Mouse (Mus musculus) heart, embryonic 11.5 days (tissue): ENCODE results near the gene Cdk18. TPM values are rescaled to one million over a fixed set of nuclear protein-coding genes. Genes with fewer than 3 reads are reported as not detected.
A peak's percentile ranks its signal among the peaks of the same experiment; 100 is the strongest.

Source experiments
- ATAC-seq: fragments of 200-750 bp; cut with Nextera tagmentation; replicated peaks from 2 replicates; pipeline ENCODE4 v1.8.0; 2017; ENCODE audit warnings: moderate library complexity; ENCODE audit not compliant: insufficient number of reproducible peaks, low FRiP score, low TSS enrichment
- H3K27ac ChIP-seq: fragments of 300-500 bp; sonication (generic); 2 replicates; pipeline ENCODE4 v1.5.1; 2014; ENCODE audit warnings: mild to moderate bottlenecking, low read depth, low read length
- H3K27me3 ChIP-seq: fragments of 300-500 bp; sonication (generic); 2 replicates; pipeline ENCODE4 v1.6.1; 2014; ENCODE audit warnings: mild to moderate bottlenecking, low read length, mixed read lengths; ENCODE audit not compliant: control insufficient read depth, insufficient read depth
- H3K36me3 ChIP-seq: fragments of 300-500 bp; sonication (generic); 2 replicates; pipeline ENCODE4 v1.6.1; 2014; ENCODE audit warnings: mild to moderate bottlenecking, low read length, moderate library complexity, mixed read lengths; ENCODE audit not compliant: control insufficient read depth, insufficient read depth
- H3K4me1 ChIP-seq: fragments of 300-500 bp; sonication (generic); 2 replicates; pipeline ENCODE4 v1.6.1; 2014; ENCODE audit warnings: low read length; ENCODE audit not compliant: control insufficient read depth, insufficient read depth
- H3K4me2 ChIP-seq: fragments of 300-500 bp; sonication (generic); 2 replicates; pipeline ENCODE4 v1.6.1; 2014; ENCODE audit warnings: mild to moderate bottlenecking, moderate library complexity
- H3K4me3 ChIP-seq: fragments of 300-500 bp; sonication (generic); 2 replicates; pipeline ENCODE4 v1.5.1; 2014; ENCODE audit warnings: low read depth, low read length
- H3K9ac ChIP-seq: fragments of 300-500 bp; sonication (generic); 2 replicates; pipeline ENCODE4 v1.6.1; 2014; ENCODE audit warnings: mild to moderate bottlenecking, low read depth, low read length, moderate library complexity
- H3K9me3 ChIP-seq: fragments of 300-500 bp; sonication (generic); replicated peaks from 2 replicates; pipeline ENCODE4 v1.6.1; 2016; ENCODE audit warnings: low read length; ENCODE audit not compliant: control insufficient read depth
- WGBS: fragments of 180-500 bp; shearing (Covaris S2); extraction: QIAGEN DNeasy Blood & Tissue Kit; methylation state at CpG from one replicate; pipeline ENCODE4 v1.1.7; 2014; ENCODE audit not compliant: insufficient replicate concordance; 5-methylcytosine and 5-hydroxymethylcytosine counted together
- polyA plus RNA-seq: library from polyadenylated mRNA; unstranded; fragments of >200 nt; fragmentation: Nextera tagmentation; extraction: Ambion mirVana; gene quantifications from 2 replicates; pipeline ENCODE4 v1.2.1, GENCODE M21; 2014

Gene Cdk18
- polyA plus RNA-seq, 1 experiment from 2014 or later, result 4.4 TPM

DNA sequence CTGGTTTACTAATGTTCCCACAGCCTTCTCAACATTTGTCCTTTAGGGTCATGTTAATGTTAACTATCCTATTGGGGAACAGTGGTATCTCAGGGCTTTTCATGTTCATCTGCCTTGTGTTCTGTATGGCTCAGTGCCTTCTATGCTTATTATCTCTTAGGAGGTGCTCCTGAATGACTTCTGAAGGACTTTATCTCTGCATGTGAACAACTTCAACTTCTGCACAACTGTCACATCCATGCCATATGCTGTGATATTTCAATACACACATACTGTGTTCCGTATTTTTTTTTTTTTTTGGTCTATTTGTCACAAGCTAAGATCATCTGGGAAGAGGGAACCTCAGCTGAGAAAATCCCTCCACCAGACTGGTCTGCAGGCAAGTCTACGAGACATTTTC is 61.1 kb downstream of the Cdk18 start:
- Histone ChIP-seq H3K4me1 (no peaks in the 10 kb centered on the region), H3K9me3 (no peaks in the 10 kb centered on the region), H3K4me2 (no peak overlapping the region), H3K9ac (no peak overlapping the region), H3K36me3 (no peaks in the 10 kb centered on the region), H3K27ac (no peak overlapping the region), H3K4me3 (no peak overlapping the region), H3K27me3 (no peaks in the 10 kb centered on the region)
- no peak for ATAC-seq
- WGBS, result 77% methylated on average over 2 of the region's 2 CpGs

DNA sequence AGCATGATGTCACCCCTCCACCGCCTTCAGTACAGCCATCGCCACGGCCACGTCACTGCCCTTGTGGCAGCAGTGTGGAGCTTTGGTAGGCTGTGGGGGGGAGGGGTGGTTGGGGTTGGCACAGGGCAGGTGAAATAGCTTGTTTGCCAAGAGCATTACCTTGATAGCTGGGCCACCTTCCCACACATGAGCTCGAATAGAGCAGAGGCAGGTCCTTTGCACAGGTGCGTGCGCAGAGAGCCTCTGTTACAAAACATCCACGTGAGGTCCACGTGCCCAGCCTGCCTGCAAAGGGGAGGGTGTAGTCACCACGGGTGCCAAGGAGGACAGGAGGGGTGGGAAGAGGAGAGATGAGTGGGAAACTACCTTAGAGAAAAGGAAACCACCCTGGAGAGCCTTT is 63.9 kb downstream of the Cdk18 start:
- Histone ChIP-seq H3K4me2 (no peak overlapping the region), H3K27ac (no peak overlapping the region), H3K9me3 (no peaks in the 10 kb centered on the region), H3K9ac (no peak overlapping the region), H3K4me3 (no peak overlapping the region), H3K27me3 (peaks cover 3% of the 10 kb centered on the region; the same call in 1 of the 2 replicates), H3K36me3 (no peaks in the 10 kb centered on the region), H3K4me1 (no peaks in the 10 kb centered on the region)
- ATAC-seq, result no peak
- 84% methylated on average over 10 of the region's 10 CpGs for WGBS

DNA sequence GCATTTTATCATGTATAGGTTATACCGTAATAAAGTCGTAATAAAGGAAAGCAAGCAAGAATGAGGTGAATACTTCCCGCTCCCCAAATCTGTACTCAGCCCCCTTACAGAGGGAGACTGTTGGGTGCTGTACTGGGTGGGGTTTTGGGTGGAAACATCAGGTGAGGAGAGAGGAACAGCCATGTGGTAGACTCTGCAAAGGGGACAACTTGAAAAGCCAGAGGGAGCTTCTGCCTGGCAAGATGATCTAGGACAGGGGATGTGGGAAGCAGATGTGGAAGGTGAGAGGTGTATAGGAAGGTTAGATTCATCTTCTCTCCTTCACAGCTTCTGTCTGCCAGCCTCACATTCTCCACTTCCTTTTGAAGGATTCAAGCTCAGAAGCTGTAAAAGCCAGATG is 68.8 kb downstream of the Cdk18 start:
- no peak for ATAC-seq
- H3K36me3 ChIP-seq, result no peaks in the 10 kb centered on the region
- no peaks in the 10 kb centered on the region for H3K9me3 ChIP-seq
- H3K27me3 ChIP-seq, result peaks cover 42% of the 10 kb centered on the region
- no peak overlapping the region for H3K4me2 ChIP-seq
- H3K4me1 ChIP-seq, result peaks cover 8% of the 10 kb centered on the region
- H3K9ac ChIP-seq, result no peak overlapping the region
- H3K27ac ChIP-seq, result no peak overlapping the region
- H3K4me3 ChIP-seq, result no peak overlapping the region
- WGBS, result 81% methylated on average over 3 of the region's 3 CpGs

DNA sequence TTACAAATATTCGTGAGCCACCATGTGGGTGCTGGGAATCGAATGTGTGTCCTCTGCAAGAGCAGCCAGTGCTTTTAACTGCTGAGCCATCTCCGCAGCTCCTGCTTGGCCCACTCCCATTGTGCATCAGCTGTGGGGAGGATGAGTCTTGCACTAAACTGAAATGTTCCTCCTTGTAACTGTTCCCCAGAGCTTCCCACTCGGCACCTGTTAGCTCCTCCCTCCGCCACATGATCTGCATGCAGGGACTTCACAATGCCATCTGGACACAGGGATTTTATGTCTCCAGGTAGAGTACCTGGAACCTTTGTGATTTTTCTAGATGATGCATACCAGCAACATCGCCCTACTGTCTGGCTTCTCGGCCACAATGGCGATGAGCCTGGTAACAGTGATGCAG is 70.0 kb downstream of the Cdk18 start:
- Histone ChIP-seq H3K9me3 (no peaks in the 10 kb centered on the region), H3K27ac (no peak overlapping the region), H3K4me2 (no peak overlapping the region), H3K36me3 (no peaks in the 10 kb centered on the region), H3K4me3 (no peak overlapping the region), H3K27me3 (peaks cover 52% of the 10 kb centered on the region), H3K9ac (no peak overlapping the region), H3K4me1 (peaks cover 8% of the 10 kb centered on the region)
- WGBS, result 82% methylated on average over 8 of the region's 8 CpGs
- no peak for ATAC-seq

DNA sequence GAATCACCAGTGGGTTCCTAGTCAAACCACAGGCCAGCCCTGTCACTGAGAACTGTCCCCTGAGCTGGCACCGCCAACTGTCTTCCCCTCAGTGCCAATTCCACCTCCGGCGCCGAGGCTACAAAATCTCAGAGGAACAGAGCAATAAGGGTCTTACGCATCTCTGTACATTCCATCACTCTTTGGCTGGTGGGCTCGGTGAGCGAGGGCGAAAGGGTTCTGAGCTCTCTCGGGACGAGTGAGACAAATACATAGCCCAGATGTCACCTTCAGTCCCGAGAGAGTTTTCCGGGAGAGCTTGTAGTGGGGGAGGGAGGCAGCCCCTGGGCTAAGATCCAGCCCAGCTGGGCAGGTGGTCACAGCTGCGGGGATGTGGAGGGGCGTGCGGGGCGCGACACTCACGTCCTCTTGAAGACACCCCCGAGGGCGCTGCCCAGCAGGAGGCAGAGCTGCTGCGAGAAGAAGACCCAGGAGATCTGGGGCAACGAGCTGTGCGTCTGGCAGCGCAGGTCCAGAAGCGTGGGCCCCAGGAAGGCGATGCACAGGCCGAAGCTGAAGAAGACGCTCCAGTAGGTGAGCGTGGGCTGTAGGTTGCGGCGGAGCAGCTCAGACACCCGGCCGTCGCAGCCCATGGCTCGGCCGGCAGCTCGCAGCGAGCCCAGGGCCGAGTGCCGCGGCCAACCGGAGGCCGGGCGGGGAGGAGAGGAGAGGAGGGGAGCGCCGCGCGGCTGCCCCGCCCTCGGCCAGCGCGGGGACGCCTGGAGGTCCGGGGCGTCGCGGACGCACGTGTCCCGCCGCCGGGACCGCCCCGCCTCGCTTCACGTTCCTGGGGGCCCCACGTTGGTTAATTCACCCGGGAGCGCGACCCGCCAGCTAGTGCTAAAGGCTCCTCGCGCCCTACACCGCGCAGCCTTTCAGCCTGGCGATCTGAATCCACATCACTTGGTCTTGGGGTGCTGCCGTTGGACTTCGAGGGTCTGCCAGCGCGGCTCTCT is 71.9 kb downstream of the Cdk18 start, which contains the start of gene Mfsd4a:
Gene Mfsd4a, minus strand, starts transcription at position 802 of the 995 bp plus-strand sequence.
- H3K27ac ChIP-seq, result no peak within 1 kb of the TSS
- ATAC-seq, result peak; percentile 55; the same call in 1 of the 2 replicates
- 4% methylated on average over 59 of the region's 80 CpGs for WGBS

DNA sequence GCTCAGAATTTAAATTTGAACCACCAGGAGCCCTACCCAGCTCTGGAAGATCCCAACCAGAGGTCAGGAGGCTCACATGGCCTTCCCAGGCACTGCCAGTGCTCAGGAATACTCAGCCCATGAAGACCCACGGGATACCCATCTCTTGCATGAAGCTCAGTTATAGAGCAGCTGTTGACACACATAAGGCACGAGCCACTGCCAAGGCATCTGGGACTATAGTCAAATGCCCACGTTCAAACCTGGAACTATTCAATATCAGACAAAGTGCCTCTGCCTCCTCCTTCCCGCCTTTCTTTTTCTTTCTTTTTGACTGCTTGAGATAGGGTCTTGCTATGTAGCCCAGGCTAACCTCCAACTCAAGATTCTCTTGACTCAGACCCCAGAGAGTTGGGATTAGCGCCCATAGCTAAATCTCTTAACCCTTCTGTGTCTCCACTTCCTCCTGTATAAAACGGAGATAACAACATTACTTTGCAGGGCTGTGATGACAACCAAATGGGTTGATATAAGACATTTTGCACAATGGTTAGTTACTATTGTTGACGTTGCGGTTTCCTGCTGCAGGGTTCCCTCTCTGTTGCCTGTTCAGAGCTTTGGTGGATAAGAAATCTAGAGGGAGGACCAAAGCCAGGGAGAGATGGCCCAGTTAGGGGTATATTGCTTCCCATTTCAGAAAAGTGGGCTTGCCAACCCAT is 73.9 kb downstream of the Cdk18 start:
- no peak for ATAC-seq
- Histone ChIP-seq H3K4me1 (peaks cover 8% of the 10 kb centered on the region), H3K9ac (no peak overlapping the region), H3K9me3 (no peaks in the 10 kb centered on the region), H3K36me3 (no peaks in the 10 kb centered on the region), H3K27me3 (peaks cover 49% of the 10 kb centered on the region), H3K4me3 (no peak overlapping the region), H3K4me2 (no peak overlapping the region), H3K27ac (no peak overlapping the region)
- WGBS, result 62% methylated on average over 8 of the region's 8 CpGs

More for the DNA sequence above, 71.9 kb downstream of the Cdk18 start, which contains the start of gene Mfsd4a:
- H3K4me3 ChIP-seq, result peak within 1 kb of the TSS; percentile 51
- peak within 1 kb of the TSS; percentile 52; the same call in 1 of the 2 replicates for H3K9ac ChIP-seq
- peak within 1 kb of the TSS; percentile 96 for H3K4me2 ChIP-seq
- peaks cover 52% of the 10 kb centered on the region for H3K27me3 ChIP-seq
- H3K9me3 ChIP-seq, result no peaks in the 10 kb centered on the region
- H3K4me1 ChIP-seq, result peaks cover 8% of the 10 kb centered on the region
- no peaks in the 10 kb centered on the region for H3K36me3 ChIP-seq

DNA sequence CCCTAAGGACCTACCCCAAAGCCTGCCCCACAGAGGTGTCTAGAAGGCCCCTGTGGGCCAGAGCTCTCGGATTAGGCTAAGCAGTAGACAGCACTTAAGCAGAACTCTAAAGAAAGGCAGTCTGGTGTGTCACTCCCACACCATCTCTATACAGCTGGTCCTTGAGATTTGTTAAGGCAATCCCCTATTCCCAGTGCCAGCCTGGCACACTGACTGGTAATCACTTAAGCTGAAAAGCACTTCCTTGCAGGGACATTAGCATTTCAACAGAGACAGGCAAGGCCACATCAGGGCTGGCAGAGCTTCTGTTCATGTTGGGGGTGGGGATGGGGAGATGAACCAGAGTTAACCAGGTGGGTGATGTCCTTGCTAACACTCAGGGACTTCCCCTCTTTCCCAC is 74.5 kb downstream of the Cdk18 start:
- H3K9ac ChIP-seq, result no peak overlapping the region
- no peak overlapping the region for H3K4me2 ChIP-seq
- 58% methylated on average over 1 of the region's 1 CpGs for WGBS
- H3K27me3 ChIP-seq, result peaks cover 49% of the 10 kb centered on the region
- H3K36me3 ChIP-seq, result no peaks in the 10 kb centered on the region
- no peak overlapping the region for H3K4me3 ChIP-seq
- no peaks in the 10 kb centered on the region for H3K9me3 ChIP-seq
- no peak for ATAC-seq
- H3K4me1 ChIP-seq, result peaks cover 8% of the 10 kb centered on the region
- H3K27ac ChIP-seq, result no peak overlapping the region

DNA sequence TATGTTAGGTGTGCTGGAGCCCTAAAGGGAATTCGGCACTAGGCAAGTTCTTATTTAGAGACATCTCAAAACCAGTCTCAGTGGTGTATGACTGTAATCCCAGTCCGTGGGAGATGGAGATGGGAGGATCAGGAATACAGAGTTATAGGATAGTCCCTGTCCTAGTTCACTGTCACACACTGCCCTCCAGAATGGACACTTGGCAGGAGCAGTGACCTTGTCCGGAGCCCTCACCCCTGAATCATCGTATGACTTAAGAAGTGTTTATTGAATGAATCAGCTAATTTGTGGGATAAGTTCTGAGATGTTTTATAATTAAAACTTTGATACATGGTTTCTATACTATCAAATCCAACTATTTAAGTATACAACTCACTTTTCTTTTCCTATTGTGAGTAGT is 76.4 kb downstream of the Cdk18 start:
- H3K4me1 ChIP-seq, result peaks cover 8% of the 10 kb centered on the region
- WGBS, result 72% methylated on average over 4 of the region's 4 CpGs
- no peaks in the 10 kb centered on the region for H3K36me3 ChIP-seq
- no peaks in the 10 kb centered on the region for H3K9me3 ChIP-seq
- no peak overlapping the region for H3K4me3 ChIP-seq
- no peak for ATAC-seq
- H3K27ac ChIP-seq, result no peak overlapping the region
- peaks cover 32% of the 10 kb centered on the region for H3K27me3 ChIP-seq
- H3K9ac ChIP-seq, result no peak overlapping the region
- H3K4me2 ChIP-seq, result no peak overlapping the region
